Mouse (Mus musculus) cerebellum, postnatal 4 days (tissue): ENCODE measurements around the gene Nptxr.

Experiments
- DNase-seq, 2 experiments: peaks; one replicate each; pipeline ENCODE4 v3.0.0; 2022; ENCODE audit warnings: low spot score in 2 of 2, mixed read lengths in 1 of 2

Nptxr gene

GRCm38 (mm10) chr15:79804352-79805071 is at the start of gene Nptxr:
Gene Nptxr (minus strand): TSS chr15:79804766.
- DNase-seq: peak in 1 of 2 experiments; percentile 64

- no peak for DNase-seq
Observed at GRCm38 (mm10) chr15:79850143-79850542, 45.6 kb upstream of the Nptxr start.

- DNase-seq: no peak
Observed at GRCm38 (mm10) chr15:79847100-79847499, 42.5 kb upstream of the Nptxr start.

GRCm38 (mm10) chr15:79845986-79846385 is 41.4 kb upstream of the Nptxr start:
- DNase-seq: no peak

GRCm38 (mm10) chr15:79842985-79843384 is 38.4 kb upstream of the Nptxr start:
- DNase-seq: no peak

GRCm38 (mm10) chr15:79840281-79840680 is 35.7 kb upstream of the Nptxr start:
- DNase-seq: no peak

- no peak for DNase-seq
Observed at GRCm38 (mm10) chr15:79834881-79835260, 30.3 kb upstream of the Nptxr start.

- peak; percentile 99 for DNase-seq
Observed at GRCm38 (mm10) chr15:79834130-79834880, 29.7 kb upstream of the Nptxr start, which contains the start of the genes Npcd and Cbx6. Gene Npcd (minus strand): TSS chr15:79834237. Gene Cbx6 (minus strand): TSS chr15:79834688.

GRCm38 (mm10) chr15:79833251-79834050 is 28.9 kb upstream of the Nptxr start:
- DNase-seq: peak in 1 of 2 experiments; percentile 48

- DNase-seq: peak; percentile 73 to 88
Observed at GRCm38 (mm10) chr15:79832064-79832900, 27.7 kb upstream of the Nptxr start.

- peak; percentile 60 to 79 for DNase-seq
Observed at GRCm38 (mm10) chr15:79830388-79830787, 25.8 kb upstream of the Nptxr start.

GRCm38 (mm10) chr15:79829431-79829830 is 24.9 kb upstream of the Nptxr start:
- no peak for DNase-seq

GRCm38 (mm10) chr15:79828366-79829035 is 23.9 kb upstream of the Nptxr start:
- DNase-seq: peak; percentile 40 to 54

GRCm38 (mm10) chr15:79827778-79828210 is 23.2 kb upstream of the Nptxr start:
- no peak for DNase-seq

GRCm38 (mm10) chr15:79827061-79827777 is 22.7 kb upstream of the Nptxr start:
- no peak for DNase-seq

GRCm38 (mm10) chr15:79826221-79826935 is 21.8 kb upstream of the Nptxr start:
- DNase-seq: no peak

GRCm38 (mm10) chr15:79825146-79825825 is 20.7 kb upstream of the Nptxr start:
- DNase-seq: no peak

- DNase-seq: no peak
Observed at GRCm38 (mm10) chr15:79823588-79824280, 19.2 kb upstream of the Nptxr start.
